16 mouse cellular contexts compared by ENCODE assay signal in the genomic region with DNA sequence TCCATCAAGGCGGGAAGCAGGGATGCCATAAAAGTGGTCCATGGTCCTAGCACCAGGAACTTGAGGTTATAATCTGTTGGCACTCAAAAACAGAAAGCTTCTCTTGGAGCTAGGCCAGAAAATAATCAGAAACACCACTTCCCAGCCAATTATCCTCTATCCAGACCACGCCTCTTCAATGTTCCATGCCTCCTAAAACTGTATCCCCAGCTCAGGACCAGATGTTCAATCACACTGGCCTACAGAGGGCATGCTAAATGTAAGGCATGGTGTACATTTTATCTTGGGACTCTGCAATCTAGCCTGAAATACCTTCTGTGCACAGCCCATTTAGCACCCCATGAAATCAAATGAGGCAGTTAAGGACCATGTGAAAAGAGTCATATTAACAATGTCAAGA.
"Had no signal": no experiment of that assay in that cellular context is flagged by ENCODE, and none has a peak within 500 bp of the region (broad histone marks: within the 10 kb centered on the region; RNA-seq: fewer than 3 reads in every experiment).

No protein-coding gene starts in this region.

- H3K4me1 ChIP-seq: liver, embryonic 13.5 days; stomach, embryonic 15.5 days had no signal

- DNase-seq: kidney, adult 2 months; kidney, postnatal 25 days; layer of hippocampus, adult 9-11 months; liver, embryonic 13.5 days; lung, adult 2 months; lung, postnatal 14 days; lung, postnatal 4 days; midbrain, embryonic 14.5 days; right cerebral cortex, postnatal 25 days; spleen, adult 18-20 months; thymus, postnatal 25 days had no signal

- H3K9ac ChIP-seq: liver, embryonic 13.5 days; stomach, embryonic 15.5 days had no signal

- H3K4me2 ChIP-seq: liver, embryonic 13.5 days; midbrain, embryonic 11.5 days; stomach, embryonic 15.5 days had no signal

- H3K9me3 ChIP-seq: liver, embryonic 13.5 days; stomach, embryonic 15.5 days had no signal

- H3K27ac ChIP-seq: kidney, postnatal 0 days; layer of hippocampus, adult 2 months; left cerebral cortex, adult 2 months; liver, embryonic 13.5 days; stomach, embryonic 15.5 days had no signal

- H3K36me3 ChIP-seq: liver, embryonic 13.5 days; stomach, embryonic 15.5 days had no signal

- H3K4me3 ChIP-seq: layer of hippocampus, adult 2 months; left cerebral cortex, adult 2 months; liver, embryonic 13.5 days; stomach, embryonic 15.5 days had no signal

- H3K27me3 ChIP-seq: liver, embryonic 13.5 days; stomach, embryonic 15.5 days had no signal
